Mouse (Mus musculus): Measurements from ENCODE around the gene Rhd.

DNA sequence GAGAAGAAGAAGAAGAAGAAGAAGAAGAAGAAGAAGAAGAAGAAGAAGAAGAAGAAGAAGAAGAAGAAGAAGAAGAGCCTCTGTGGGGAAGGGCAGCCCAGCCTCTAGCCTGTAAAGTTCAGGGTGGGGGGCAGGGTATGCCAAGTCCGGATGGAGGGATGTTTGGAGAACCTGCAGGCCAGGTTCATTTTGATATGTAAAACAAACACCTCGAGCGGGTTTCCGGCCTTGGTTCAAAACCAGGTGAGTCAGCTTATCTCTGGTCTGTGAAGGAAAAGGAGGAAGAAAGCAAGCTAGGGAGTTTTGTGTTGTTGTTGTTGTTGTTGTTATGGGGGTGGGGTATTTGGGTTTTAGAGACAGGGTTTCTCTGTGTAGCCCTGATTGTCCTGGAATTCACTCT, 7.1 kb downstream of the Rhd start:
- TF ChIP-seq POLR2A (IDR thresholded peaks at IDR 0.05; ENCODE audit: control insufficient read depth, low read depth, low read length): no peak
- TF ChIP-seq CTCF (IDR thresholded peaks at IDR 0.05; ENCODE audit: control insufficient read depth, insufficient read depth, insufficient replicate concordance, low read depth, low read length): no peak
